Comparison of ENCODE assay signal across 21 mouse cellular contexts in the genomic region with DNA sequence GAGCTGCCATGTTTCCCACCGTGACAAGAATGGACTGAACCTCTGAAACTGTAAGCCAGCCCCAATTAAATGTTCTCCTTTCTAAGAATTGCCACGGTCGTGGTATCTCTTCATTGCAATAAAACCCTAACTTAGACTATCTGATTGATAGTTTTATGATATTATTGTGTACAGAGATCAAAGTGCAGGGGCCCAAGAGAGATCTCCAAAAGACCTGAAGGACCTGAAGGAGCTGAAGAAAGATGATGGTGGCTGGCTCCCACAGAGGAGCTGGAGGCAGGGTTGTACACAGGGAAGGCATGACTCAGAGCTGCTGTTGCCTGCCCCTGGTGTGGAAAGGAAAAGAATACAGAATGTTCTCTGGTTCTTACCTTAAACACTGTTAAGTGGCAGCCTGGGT.
"Had no signal": no experiment of that assay in that cellular context is flagged by ENCODE, and none has a peak within 500 bp of the region (broad histone marks: within the 10 kb centered on the region; RNA-seq: fewer than 3 reads in every experiment).

No protein-coding gene starts in this region.

- ATAC-seq: liver, embryonic 12.5 days had no signal

- H3K4me1 ChIP-seq: hindbrain, embryonic 15.5 days had no signal

- H3K9me3 ChIP-seq: heart, embryonic 10.5 days; hindbrain, embryonic 13.5 days; kidney, embryonic 15.5 days; limb, embryonic 13.5 days; limb, embryonic 15.5 days had no signal

- H3K36me3 ChIP-seq: heart, embryonic 10.5 days; heart, embryonic 12.5 days; hindbrain, embryonic 13.5 days; hindbrain, embryonic 15.5 days; kidney, embryonic 15.5 days; limb, embryonic 13.5 days; limb, embryonic 15.5 days; liver, embryonic 12.5 days had no signal

- H3K27me3 ChIP-seq: heart, embryonic 12.5 days; hindbrain, embryonic 13.5 days; hindbrain, embryonic 15.5 days; kidney, embryonic 15.5 days; limb, embryonic 13.5 days; limb, embryonic 15.5 days; liver, embryonic 12.5 days had no signal

- H3K4me2 ChIP-seq: heart, embryonic 12.5 days; hindbrain, embryonic 13.5 days; hindbrain, embryonic 15.5 days; kidney, embryonic 15.5 days; limb, embryonic 13.5 days; limb, embryonic 15.5 days; liver, embryonic 12.5 days had no signal

- DNase-seq: gastrocnemius, adult 2 months; gastrocnemius, postnatal 10 days; gastrocnemius, postnatal 25 days; heart, adult 18-20 months; heart, postnatal 10 days; kidney, adult 11 months; kidney, adult 2 months; kidney, adult 9 months; kidney, postnatal 14 days; kidney, postnatal 36 days; layer of hippocampus, adult 9-11 months; layer of hippocampus, postnatal 36 days had no signal

- H3K4me3 ChIP-seq: gastrocnemius, adult 2 months; heart, embryonic 10.5 days; heart, embryonic 12.5 days; hindbrain, embryonic 13.5 days; hindbrain, embryonic 15.5 days; kidney, embryonic 15.5 days; limb, embryonic 13.5 days; limb, embryonic 15.5 days; liver, embryonic 12.5 days had no signal

- H3K9ac ChIP-seq: heart, embryonic 12.5 days; hindbrain, embryonic 15.5 days; kidney, embryonic 15.5 days; limb, embryonic 13.5 days; limb, embryonic 15.5 days; liver, embryonic 12.5 days had no signal

- H3K27ac ChIP-seq: gastrocnemius, adult 2 months; heart, embryonic 10.5 days; hindbrain, embryonic 15.5 days; kidney, embryonic 15.5 days; kidney, postnatal 0 days; limb, embryonic 13.5 days; limb, embryonic 15.5 days; liver, embryonic 12.5 days had no signal
